Mouse (Mus musculus) embryo, embryonic 11 days (tissue): ENCODE measurements at regions not wholly inside any gene's neighbourhood (a gene's known extent, or its start where the extent isn't known, plus 50 kb on each side); places are given as distances from the start of the nearest gene placed in this dataset.

ENCODE experiments used
- DNase-seq: peaks from one replicate; pipeline ENCODE4 v3.0.0-alpha.2; 2015

DNA sequence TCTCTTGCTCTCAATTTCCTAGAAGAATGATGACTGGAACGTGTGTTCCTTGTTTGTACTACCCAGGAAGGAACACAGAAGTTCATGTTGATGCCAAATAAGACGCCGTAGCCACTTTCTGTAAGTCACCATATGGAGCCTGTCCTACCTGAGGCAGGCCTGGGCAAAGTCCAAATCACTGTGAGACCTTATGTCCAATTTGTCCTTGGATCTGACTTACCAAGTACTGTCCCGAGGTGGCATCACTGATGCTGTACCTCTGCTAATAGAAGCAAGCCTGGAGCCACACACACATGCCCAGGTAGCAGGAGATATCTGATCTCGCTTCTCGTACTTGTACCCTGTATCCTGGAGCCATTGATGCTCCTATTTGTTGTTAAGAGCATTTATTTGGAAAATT lies 91.2 kb upstream of the E2f7 start:
- DNase-seq = no peak

DNA sequence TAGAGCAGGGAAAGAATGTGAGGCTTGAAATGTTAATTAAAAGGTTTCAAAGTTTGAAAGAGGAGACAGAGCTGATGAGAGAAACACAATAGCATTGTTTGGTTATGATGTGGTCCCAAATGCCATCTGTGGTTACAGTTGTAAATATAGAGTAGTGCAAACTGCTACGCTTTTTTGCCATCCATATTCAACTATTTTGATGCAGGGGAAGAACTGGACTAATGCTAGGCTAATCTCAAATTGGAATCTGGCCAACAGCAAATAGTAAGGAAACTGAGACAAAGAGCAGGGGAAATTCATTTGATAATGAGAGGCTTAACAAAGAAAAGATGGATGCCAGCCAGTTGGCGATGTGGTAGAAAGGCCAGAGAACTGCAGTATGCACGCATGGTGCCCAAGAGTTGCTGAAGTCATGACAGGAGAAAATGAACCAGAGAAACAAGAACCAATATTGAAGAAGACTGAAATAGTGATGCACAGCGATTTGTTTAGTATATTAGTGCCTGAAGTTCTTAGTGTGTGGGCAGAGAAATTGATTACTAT lies 87.0 kb upstream of the E2f7 start:
- no peak for DNase-seq

DNA sequence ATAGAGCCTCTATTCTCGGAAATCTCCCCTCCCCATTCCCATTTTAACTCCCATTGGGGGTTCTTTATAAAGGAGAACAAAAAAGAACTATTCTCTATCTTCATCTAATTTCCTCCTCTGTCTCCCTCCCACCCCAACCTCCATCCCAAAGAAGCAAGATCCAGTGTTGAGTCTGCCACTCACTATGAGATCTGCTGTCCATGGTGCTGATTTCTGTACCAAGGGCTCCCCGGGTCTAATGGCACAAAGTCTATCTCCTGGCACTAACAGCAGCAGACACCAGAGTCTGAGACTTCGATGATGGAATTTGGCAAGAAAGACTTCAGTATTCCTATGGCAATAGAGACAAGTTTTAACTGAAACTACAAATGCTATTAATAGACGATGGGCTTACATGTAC lies 68.7 kb upstream of the E2f7 start:
- peak; percentile 84 for DNase-seq
